Mouse (Mus musculus): Measurements from ENCODE around the gene Spry2. TPM values are rescaled to one million over a fixed set of nuclear protein-coding genes. Genes with fewer than 3 reads are reported as not detected.

Gene Spry2
- total and polyA plus RNA-seq, 2 experiments: 1.1 TPM

DNA sequence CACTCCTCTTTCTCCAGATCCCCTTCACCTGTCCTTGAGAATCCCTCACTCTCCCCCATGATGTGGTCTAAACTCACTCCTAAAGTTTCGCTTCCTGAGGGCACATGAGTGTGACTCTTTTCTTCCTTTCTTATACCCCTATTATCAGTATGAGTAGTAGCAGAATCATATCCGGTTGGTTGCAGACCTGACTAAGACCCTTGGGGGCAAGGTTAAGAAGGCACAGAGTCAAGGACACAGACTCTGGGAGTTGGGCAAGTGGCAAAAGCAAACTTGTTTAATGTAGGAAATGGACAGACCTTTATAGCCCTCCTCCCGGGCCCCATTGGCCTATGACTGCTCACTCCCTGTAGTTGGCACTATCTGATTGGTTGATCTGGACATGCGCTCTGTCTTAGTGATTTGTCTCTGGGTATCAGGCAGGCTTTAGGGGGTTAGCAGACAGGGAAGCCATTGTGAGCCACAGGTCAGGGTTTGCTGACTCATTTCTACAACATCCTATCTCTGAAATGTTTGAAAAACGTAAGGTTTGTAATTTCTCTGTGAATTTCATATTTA is 31.2 kb downstream of the Spry2 start:
- 88% methylated on average over 5 of the region's 5 CpGs for WGBS
- H3K27ac ChIP-seq (replicated peaks; ENCODE audit: insufficient read depth, low read depth, low read length): no peak overlapping the region
- DNase-seq (ENCODE audit: extremely low read depth, low read depth, low spot score): no peak

DNA sequence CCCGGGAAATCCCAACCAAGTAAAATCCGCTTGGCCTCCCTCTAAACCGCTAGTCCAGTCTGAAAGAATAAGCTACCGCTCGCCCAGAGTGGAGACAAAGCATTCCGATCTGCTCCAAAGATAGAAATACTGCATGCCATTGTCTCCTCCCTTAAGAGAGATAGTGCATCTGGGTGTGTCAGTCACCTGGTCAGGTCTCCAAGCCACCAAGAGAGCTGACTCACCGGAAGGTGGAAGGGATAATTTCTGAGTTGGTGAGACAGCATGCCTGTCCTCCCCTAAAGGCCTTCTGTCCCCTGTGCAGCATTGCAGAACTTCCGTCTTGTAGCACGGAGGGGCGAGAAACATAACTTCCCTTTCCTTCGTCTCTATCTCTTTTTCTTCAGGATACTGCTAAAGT is 34.4 kb downstream of the Spry2 start:
- H3K27me3 ChIP-seq (ENCODE audit: control insufficient read depth, insufficient read depth, low read length): no peaks in the 10 kb centered on the region
- 79% methylated on average over 11 of the region's 11 CpGs for WGBS
- TF ChIP-seq POLR2A (IDR thresholded peaks at IDR 0.05; ENCODE audit: extremely low read depth, insufficient read depth, low read length): no peak

More for the DNA sequence above, 31.2 kb downstream of the Spry2 start:
- Histone ChIP-seq H3K9ac (ENCODE audit: low read depth, low read length) (no peak overlapping the region), H3K27me3 (ENCODE audit: control insufficient read depth, insufficient read depth, low read length) (no peaks in the 10 kb centered on the region), H3K36me3 (ENCODE audit: control insufficient read depth, insufficient read depth, low read length) (no peaks in the 10 kb centered on the region), H3K79me2 (ENCODE audit: control insufficient read depth, insufficient read depth, low read length) (no peaks in the 10 kb centered on the region), H3K4me1 (ENCODE audit: control insufficient read depth, insufficient read depth, low read length) (no peaks in the 10 kb centered on the region), H3K4me3 (ENCODE audit: insufficient read depth, low read depth, low read length) (no peak overlapping the region)
- TF ChIP-seq CTCF (IDR thresholded peaks at IDR 0.05; ENCODE audit: low read depth, low read length) (no peak), POLR2A (IDR thresholded peaks at IDR 0.05; ENCODE audit: extremely low read depth, insufficient read depth, low read length) (no peak)

GRCm38 (mm10) chr14:105860920-105861319 is 35.7 kb downstream of the Spry2 start:
- Histone ChIP-seq H3K27ac (replicated peaks; ENCODE audit: insufficient read depth, low read depth, low read length) (no peak overlapping the region), H3K36me3 (ENCODE audit: control insufficient read depth, insufficient read depth, low read length) (no peaks in the 10 kb centered on the region), H3K27me3 (ENCODE audit: control insufficient read depth, insufficient read depth, low read length) (no peaks in the 10 kb centered on the region), H3K4me3 (ENCODE audit: insufficient read depth, low read depth, low read length) (no peak overlapping the region), H3K9ac (ENCODE audit: low read depth, low read length) (no peak overlapping the region), H3K4me1 (ENCODE audit: control insufficient read depth, insufficient read depth, low read length) (no peaks in the 10 kb centered on the region), H3K79me2 (ENCODE audit: control insufficient read depth, insufficient read depth, low read length) (no peaks in the 10 kb centered on the region)
- WGBS: 27% methylated on average over 6 of the region's 6 CpGs
- TF ChIP-seq CTCF (IDR thresholded peaks at IDR 0.05; ENCODE audit: low read depth, low read length) (no peak), POLR2A (IDR thresholded peaks at IDR 0.05; ENCODE audit: extremely low read depth, insufficient read depth, low read length) (no peak)
- peak; percentile 3 for DNase-seq (ENCODE audit: extremely low read depth, low read depth, low spot score)

More for the DNA sequence above, 34.4 kb downstream of the Spry2 start:
- no peaks in the 10 kb centered on the region for H3K36me3 ChIP-seq (ENCODE audit: control insufficient read depth, insufficient read depth, low read length)
- H3K4me3 ChIP-seq (ENCODE audit: insufficient read depth, low read depth, low read length): no peak overlapping the region
- H3K4me1 ChIP-seq (ENCODE audit: control insufficient read depth, insufficient read depth, low read length): no peaks in the 10 kb centered on the region
- H3K79me2 ChIP-seq (ENCODE audit: control insufficient read depth, insufficient read depth, low read length): no peaks in the 10 kb centered on the region
- H3K27ac ChIP-seq (replicated peaks; ENCODE audit: insufficient read depth, low read depth, low read length): no peak overlapping the region
- no peak for DNase-seq (ENCODE audit: extremely low read depth, low read depth, low spot score)
- H3K9ac ChIP-seq (ENCODE audit: low read depth, low read length): no peak overlapping the region

- H3K9ac ChIP-seq (ENCODE audit: low read depth, low read length): no peak overlapping the region
- DNase-seq (ENCODE audit: extremely low read depth, low read depth, low spot score): no peak
- H3K4me1 ChIP-seq (ENCODE audit: control insufficient read depth, insufficient read depth, low read length): no peaks in the 10 kb centered on the region
- no peaks in the 10 kb centered on the region for H3K36me3 ChIP-seq (ENCODE audit: control insufficient read depth, insufficient read depth, low read length)
- no peak overlapping the region for H3K4me3 ChIP-seq (ENCODE audit: insufficient read depth, low read depth, low read length)
- TF ChIP-seq CTCF (IDR thresholded peaks at IDR 0.05; ENCODE audit: low read depth, low read length) (no peak), POLR2A (IDR thresholded peaks at IDR 0.05; ENCODE audit: extremely low read depth, insufficient read depth, low read length) (no peak)
- no peaks in the 10 kb centered on the region for H3K79me2 ChIP-seq (ENCODE audit: control insufficient read depth, insufficient read depth, low read length)
- H3K27me3 ChIP-seq (ENCODE audit: control insufficient read depth, insufficient read depth, low read length): no peaks in the 10 kb centered on the region
- H3K27ac ChIP-seq (replicated peaks; ENCODE audit: insufficient read depth, low read depth, low read length): no peak overlapping the region
- 98% methylated on average over 4 of the region's 4 CpGs for WGBS
These were observed 36.3 kb downstream of the Spry2 start for GRCm38 (mm10) chr14:105860276-105860675.

GRCm38 (mm10) chr14:105859876-105860275 is 36.7 kb downstream of the Spry2 start:
- no peak overlapping the region for H3K9ac ChIP-seq (ENCODE audit: low read depth, low read length)
- no peaks in the 10 kb centered on the region for H3K27me3 ChIP-seq (ENCODE audit: control insufficient read depth, insufficient read depth, low read length)
- H3K4me1 ChIP-seq (ENCODE audit: control insufficient read depth, insufficient read depth, low read length): no peaks in the 10 kb centered on the region
- H3K36me3 ChIP-seq (ENCODE audit: control insufficient read depth, insufficient read depth, low read length): no peaks in the 10 kb centered on the region
- DNase-seq (ENCODE audit: extremely low read depth, low read depth, low spot score): no peak
- no peaks in the 10 kb centered on the region for H3K79me2 ChIP-seq (ENCODE audit: control insufficient read depth, insufficient read depth, low read length)
- no peak for TF ChIP-seq CTCF (IDR thresholded peaks at IDR 0.05; ENCODE audit: low read depth, low read length)
- no peak for TF ChIP-seq POLR2A (IDR thresholded peaks at IDR 0.05; ENCODE audit: extremely low read depth, insufficient read depth, low read length)
- no peak overlapping the region for H3K27ac ChIP-seq (replicated peaks; ENCODE audit: insufficient read depth, low read depth, low read length)
- no peak overlapping the region for H3K4me3 ChIP-seq (ENCODE audit: insufficient read depth, low read depth, low read length)
- WGBS: 37% methylated on average over 2 of the region's 2 CpGs

DNA sequence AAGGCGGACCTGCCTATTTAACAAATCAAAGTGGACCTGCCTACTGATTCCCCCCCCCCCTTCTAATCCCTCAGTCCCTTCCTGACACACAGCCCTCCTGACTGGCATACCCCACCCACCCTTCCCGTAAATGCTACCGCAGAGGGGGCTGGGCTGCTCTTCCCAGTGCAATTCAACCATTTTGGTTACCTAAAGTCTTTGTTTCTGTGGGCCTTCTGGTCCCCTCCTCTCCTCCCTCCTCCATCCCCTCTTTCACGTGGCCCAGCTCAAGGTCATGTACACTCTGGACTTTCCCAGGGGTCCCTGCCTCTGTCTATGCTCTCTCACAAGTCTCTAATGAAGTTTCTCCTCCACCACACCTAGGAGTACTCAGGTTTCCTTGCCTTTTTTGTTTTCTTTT is 37.3 kb downstream of the Spry2 start:
- Histone ChIP-seq H3K27ac (replicated peaks; ENCODE audit: insufficient read depth, low read depth, low read length) (no peak overlapping the region), H3K9ac (ENCODE audit: low read depth, low read length) (no peak overlapping the region), H3K36me3 (ENCODE audit: control insufficient read depth, insufficient read depth, low read length) (no peaks in the 10 kb centered on the region), H3K79me2 (ENCODE audit: control insufficient read depth, insufficient read depth, low read length) (no peaks in the 10 kb centered on the region), H3K27me3 (ENCODE audit: control insufficient read depth, insufficient read depth, low read length) (no peaks in the 10 kb centered on the region), H3K4me1 (ENCODE audit: control insufficient read depth, insufficient read depth, low read length) (no peaks in the 10 kb centered on the region), H3K4me3 (ENCODE audit: insufficient read depth, low read depth, low read length) (no peak overlapping the region)
- no peak for TF ChIP-seq POLR2A (IDR thresholded peaks at IDR 0.05; ENCODE audit: extremely low read depth, insufficient read depth, low read length)
- no peak for TF ChIP-seq CTCF (IDR thresholded peaks at IDR 0.05; ENCODE audit: low read depth, low read length)
- no peak for DNase-seq (ENCODE audit: extremely low read depth, low read depth, low spot score)
- 63% methylated on average over 4 of the region's 4 CpGs for WGBS
